Mouse (Mus musculus): ENCODE results near the gene Disp1.

DNA sequence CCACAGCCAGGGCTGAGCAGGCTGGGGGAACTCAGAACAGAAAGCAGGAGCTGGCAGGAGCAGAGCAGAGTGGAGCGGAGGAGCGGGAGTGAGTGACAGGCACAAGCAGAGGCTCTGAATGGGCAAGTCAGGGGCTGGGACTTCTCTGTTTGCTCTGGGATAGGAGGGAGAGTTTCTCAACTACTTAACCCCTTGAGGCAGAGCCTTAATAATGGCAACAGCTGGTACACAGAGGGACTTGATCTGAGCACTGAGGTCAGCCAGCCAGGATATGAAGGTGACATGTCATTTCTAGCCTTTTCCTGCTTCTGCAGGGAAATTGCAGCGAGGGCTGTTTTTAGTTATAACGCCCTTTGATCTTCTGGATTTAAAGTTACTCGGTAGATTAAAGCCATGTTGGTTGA is 73.9 kb downstream of the Disp1 start:
- TF ChIP-seq POLR2A (IDR thresholded peaks at IDR 0.05; ENCODE audit: extremely low read depth, insufficient read depth, low read length) (no peak), CTCF (IDR thresholded peaks at IDR 0.05; ENCODE audit: low read depth, low read length) (no peak)
